Mouse (Mus musculus): ENCODE measurements around the gene Coq9.

The Coq9 gene

DNA sequence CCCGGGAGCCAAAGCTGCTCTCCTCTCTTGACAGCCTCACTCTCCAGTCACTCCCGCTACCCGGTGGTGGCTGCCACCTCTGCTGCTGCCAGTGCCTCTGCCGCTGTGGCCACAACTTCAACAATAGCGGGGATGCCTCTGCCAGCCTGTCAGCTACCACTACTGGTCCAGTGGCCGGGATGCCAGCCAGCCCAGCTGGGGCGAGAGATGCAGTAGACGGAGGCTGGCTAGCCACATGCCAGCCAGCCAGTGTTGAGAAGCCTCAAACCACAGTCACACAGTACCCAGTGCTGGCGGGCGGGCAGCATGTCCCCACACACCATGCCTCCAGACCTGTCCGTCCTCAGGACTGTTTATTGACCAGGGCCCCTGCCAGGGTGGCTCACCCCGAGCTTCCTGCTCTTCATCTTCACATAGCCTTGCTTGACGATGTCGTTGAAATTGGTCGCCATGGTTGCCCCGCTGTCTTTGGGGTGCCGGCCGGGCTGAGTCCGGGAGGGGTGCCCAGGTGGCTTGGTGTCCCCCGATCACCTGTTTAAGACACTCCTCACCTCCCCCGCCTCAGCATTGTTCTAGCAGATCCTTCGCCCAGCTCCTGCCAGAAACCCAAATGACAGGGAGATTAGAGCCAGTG, 32.5 kb downstream of the Coq9 start:
- no peak for DNase-seq (ENCODE audit: low read depth)

DNA sequence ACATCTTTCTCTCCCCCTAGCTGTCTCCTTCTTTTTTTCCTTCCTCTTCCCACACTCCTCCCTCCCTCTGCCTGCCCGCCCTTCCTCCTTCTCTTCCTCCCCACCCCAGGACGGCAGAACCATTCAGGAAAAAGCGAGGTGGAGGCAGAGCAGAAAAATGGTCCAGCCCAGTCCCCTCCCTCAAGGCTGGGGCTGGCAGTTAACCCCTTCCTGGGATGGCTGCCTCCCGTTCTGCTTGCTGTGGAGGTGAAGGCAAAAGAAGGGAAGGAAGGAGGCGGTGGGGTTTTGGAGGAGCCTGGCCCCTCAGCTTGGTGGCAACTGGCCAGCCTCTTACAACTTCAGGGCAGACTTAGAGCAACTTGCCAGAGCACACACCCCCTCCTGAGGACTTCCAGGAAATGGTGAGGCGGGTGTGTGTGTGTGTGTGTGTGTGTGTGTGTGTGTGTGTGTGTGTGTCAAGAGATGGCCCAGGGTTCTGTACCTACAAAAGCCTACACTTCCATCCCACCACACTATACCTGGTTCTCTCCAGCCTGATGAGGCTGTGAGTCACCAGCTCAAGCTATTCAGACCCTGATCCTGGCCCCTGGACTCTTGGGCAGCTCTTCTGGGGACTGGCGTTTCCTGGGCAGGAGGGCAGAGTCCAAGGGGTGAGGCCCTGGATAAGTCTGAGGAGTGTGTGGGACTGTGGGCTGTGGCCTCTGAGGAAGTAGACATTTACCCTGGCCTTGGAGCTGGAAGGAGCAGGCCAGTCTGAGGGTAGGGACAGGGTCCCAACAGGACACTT, 33.2 kb downstream of the Coq9 start:
- DNase-seq (ENCODE audit: low read depth) = peak; percentile 67

DNA sequence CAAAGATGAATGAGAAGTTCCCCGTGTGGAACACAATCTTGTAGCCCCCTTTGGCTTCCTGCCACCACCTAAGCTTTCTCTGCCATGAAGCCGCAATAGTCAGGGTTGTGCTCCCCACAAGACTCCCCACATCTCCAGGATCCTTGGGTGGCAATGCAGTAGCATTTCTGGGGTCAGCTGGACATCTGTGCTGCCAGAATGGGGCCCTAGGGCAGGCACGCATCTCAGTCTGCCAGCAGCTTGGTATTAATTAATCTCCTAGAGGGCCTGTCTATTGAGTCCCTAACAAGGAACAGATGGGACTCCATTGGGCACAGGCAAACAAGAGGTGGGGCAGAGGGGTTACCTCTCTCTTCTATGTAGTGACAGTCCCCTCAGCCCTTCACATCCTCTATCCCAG, 34.0 kb downstream of the Coq9 start:
- DNase-seq (ENCODE audit: low read depth) = no peak

DNA sequence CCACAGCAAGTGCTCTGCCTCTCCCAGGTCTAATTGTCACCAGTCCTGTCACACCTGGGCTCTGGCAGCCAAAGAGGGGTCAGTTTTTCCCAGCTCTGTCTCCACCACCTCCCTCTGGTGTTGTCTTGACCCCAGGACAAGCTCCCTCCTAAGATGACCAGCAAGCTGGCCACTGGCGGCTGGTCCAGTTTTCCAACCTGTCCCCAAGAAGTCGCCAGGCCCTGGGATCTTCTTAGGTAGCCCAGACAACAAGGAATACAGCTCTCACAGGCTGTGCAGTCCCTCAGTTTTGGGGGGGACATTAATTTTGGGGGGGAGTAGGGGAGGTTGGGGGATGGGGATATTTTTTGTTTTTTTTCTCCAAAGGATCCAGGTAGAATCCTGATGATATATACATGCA, 34.5 kb downstream of the Coq9 start:
- DNase-seq (ENCODE audit: low read depth) = no peak

DNA sequence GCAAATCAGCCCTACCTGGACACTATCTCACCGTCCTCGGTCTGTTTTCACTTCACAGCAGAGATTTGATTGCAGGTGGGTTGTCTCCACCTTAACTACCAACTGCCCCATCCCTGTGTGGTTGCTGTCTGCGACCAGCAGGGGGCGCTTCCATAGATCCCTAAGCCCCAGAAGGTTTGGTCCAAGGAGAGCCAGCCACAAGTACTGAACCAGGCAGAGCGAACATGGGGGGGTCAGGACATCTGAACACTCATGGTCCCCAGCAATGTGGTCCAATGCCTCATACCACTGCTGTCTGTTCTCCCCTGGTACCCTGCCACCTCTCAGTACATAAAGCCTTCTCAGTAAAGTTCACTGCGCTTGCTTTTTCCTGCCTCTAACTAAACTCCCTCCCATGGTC, 36.2 kb downstream of the Coq9 start:
- DNase-seq (ENCODE audit: low read depth) = peak; percentile 88

DNA sequence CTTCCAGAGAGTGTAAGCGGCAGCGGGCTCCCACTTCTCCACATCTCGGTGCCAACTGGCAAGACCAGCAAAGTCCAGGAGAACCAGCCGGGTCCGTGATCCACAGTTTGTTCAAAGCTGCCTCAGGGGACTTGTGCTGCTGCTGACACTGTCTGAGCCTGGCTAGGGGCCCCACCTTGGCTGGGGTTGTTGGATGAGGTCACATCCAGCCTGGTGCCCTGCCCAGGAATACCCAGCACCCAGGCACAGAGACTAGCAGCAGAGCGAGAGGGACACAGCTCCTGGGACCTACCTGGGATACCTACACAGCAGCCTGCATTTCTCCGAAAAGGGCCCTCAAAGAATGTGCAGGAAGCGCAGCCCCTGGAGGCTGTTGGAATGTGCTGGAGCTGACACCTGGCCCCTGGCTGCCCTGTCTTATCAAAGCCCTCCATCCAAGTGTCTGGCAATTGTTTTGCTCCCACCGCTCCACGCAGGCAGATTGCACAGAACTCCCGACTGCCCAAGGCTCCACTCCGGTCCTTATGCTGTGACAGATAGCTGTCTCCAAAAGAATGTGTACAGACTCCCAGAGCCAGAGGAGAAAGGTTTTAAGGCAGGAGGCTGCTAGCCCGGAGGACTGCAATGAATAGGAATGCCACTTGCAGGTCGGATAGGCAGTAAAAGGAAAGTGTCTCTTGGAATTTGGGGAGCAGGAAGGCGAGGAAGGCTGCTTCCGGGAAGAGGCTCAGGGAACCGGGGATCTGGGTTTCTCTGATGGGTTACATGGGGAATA, 37.2 kb downstream of the Coq9 start:
- peak; percentile 26 for DNase-seq (ENCODE audit: low read depth)

DNA sequence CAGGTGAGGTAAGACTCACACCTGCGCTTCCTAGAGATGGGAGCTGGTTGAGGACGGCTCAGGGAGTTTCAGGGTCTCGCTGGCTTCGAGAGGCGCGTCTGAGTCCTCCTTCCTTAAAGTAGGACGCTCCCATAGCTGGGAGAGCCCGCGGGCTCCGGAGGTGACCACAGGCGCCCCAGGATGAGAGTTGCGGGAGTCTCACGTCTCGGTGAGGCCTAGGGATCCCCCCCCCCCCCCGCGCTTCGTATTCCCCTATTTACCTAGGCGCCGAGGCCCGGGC, 37.7 kb downstream of the Coq9 start:
- no peak for DNase-seq (ENCODE audit: low read depth)

DNA sequence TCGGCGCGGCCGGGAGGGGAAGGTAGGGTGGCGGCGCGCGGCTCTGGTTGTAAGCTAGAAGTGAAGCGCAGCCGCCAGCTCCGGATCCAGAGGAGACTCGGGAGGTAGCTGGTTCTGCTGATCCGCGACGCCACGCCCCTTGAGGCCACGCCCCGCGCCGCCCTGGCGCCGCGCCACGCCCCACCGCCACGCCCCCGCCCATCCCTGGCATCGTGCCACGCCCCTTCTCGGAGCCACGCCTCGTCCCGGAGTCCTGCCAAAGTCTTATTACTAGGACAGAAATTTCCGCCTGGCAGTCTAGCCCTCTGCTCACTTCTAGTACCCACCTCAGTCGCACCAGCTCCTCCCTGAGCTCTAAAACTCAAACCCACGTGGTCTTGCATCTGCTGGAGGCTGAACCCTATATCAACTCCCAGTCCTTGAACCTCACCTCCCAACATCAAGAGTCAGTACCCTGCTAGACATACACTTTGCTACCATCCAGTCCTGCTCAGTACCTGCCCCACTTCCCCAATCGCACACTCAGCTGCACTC, 38.1 kb downstream of the Coq9 start, which contains the start of gene Dok4:
Gene Dok4, minus strand, starts transcription at position 134 of the 534 bp plus-strand sequence.
- peak; percentile 94 for DNase-seq (ENCODE audit: low read depth)

DNA sequence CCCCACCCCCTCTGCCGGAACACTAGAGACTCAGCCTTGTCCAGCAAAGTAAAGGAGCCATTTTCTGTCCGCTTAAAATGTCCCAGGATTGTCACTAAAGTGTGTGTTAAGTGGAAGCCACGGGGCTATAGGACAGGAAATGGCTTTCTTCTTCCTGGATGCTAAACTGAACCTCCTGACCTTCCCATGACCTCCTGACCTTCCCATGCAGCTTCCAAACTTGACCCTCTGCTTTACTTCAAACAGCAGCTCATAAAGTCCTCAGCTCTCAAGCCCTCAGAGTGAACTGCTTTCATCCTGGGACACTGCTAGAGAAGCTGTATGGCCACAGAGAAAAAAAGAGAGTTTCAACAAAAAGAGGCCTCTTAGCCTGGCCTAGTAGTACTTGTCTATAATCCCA, 38.7 kb downstream of the Coq9 start:
- no peak for DNase-seq (ENCODE audit: low read depth)

DNA sequence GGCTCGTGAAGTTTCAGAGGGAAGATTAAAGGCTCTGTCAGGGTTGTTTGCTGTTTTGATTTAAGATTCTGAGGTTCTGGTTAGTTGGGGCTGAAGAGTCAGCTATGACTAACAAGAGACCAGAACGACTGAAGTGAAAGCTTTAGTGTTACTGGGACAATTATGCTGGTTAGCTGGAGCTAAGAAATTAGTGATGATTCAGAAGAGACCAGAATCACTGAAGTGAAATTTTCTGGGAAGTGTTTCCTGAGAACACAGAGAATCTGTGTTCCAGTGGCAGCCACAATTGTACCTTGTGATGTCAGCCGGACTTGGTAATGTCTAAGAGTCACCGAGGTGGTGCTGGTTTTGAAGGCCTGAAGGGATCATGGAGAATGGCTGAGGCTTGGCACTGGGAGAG, 42.6 kb downstream of the Coq9 start:
- DNase-seq (ENCODE audit: low read depth) = no peak

DNA sequence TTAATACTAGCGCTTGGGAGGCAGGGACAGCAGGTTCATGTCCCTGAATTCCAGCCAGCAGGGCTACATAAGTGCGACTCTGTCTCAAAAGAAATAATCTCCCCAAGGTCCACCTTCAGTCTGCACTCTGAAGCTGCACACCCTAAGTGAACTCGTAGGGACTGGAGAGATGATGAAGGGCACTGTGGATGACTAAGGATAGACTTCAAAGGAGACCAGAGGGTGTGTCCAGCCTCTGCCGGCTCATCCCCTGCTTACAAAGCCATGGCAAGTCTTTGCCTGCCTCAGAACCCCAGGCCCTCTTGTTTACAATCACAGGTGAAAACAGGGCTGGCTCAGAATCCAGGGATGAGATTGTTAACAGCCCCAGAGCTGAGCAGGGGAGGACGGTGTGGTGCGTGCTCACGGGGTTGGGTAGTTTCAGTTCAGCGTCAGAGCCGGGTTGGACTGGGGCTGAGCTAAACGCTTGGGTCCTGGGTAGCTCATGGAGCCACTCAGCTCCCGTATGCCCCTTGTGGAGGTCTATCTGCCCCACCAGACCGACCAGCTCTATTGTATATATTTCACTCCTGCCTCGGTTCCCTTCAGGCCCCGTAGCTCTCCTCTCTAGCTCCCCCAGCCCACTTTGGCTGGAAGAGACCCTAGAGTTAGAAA, 50.4 kb downstream of the Coq9 start:
- DNase-seq (ENCODE audit: low read depth) = no peak

DNA sequence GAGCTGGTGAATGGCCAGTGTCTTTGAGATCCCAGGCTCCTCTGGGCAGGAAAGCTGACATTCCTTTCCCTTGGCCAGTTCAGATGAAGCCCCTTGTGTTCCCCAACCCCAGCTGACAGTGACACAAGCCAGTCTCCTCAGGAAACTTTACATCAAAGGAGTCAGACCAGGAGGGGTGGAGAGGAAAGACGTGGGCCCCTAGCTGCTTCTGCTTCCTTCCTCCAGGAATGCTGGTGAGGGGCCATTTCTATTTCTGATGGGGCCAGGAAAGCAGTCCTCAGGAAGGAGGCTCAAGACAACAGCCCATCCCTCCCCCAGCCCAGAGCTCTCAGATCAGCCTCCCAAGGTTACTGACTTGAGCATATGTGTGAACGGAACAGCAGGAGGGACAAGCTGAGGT, 54.8 kb downstream of the Coq9 start:
- DNase-seq (ENCODE audit: low read depth) = no peak

DNA sequence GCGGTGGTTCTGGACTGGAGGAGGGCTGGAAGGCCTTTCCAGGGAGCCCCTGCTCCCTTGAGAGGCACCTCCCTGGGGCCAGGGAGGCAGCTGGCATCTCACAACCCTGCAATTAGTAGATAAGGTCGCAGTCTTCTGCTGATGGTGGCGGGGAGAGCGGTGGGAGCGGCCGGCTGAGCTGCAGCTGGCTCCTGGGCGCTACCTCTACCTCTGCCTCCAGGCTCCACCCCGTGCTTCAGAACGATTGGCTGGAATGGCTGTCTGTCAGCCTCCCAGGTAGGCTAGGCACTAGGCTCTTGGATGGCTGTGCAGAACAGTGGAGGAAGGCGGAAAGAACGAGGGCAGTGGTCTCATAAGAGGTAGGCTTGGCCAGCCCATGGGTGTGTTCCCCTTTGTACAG, 61.1 kb downstream of the Coq9 start:
- DNase-seq (ENCODE audit: low read depth) = no peak

DNA sequence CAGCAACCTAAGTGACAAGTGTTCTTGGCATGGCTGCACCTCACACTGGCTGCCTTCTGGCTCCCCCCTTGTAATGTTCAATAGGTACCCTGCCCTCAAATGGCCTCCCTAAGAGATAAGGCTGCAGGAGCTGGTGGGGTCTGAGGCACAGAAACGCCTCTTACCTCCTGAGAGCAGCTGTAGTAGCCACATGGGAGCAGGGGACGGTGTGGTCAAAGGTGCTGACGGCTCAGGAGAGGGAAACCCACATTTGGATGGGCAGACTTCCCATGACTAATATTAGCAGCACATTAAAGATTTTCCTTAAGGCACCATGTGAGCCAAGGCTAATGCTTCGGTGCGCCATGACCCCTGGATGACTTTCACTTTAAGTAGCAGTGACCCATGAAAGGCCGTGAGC, 62.5 kb downstream of the Coq9 start:
- peak; percentile 39 for DNase-seq (ENCODE audit: low read depth)

DNA sequence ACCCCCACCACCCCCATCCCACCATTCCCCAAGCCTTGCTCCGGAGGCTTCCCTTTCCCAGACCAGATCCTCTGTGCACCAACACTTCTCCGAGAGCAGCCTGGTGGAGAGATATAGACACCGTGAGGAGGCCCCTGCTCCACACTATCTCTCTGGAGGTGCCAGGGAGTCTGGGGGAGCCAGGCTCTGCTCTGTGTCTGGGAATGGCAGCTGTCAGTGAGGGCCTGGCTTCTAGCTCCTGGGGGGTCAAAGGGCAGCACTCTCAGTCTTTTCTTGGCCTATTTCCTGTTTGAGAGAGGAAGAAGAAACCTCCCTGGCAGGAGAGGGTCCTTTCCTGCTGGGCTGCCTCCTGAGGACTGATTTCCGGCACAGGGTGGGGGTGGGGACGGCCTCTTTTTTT, 62.9 kb downstream of the Coq9 start:
- DNase-seq (ENCODE audit: low read depth) = no peak

DNA sequence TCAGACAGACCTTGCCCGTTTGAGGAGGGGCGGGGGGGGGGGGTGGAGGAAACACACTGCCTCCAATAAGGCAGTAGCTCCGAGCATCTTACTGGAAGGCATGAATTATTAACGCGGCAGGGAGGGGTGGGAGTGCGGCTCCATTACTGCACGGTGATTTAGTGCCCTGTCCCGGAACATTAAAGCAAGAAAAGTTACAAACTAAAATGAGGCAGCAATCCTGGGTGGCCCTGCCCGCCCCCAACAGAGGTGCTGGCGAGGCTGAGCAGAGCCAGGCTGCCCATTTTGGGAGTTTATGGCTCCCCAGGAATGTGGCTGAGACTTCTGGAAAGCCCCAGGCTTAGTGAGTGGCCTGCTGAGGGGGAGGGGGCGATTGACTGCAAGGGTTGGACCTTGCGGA, 65.6 kb downstream of the Coq9 start:
- DNase-seq (ENCODE audit: low read depth) = no peak
